Mouse (Mus musculus) E14TG2a.4 (cell line): ENCODE data around the gene Tssc4.
A peak's percentile ranks its signal among the peaks of the same experiment; 100 is the strongest.

Source experiments
- CTCF ChIP-seq: conservative IDR thresholded peaks from 2 replicates; pipeline ENCODE4 v1.5.1; 2014; ENCODE audit warnings: low read length
- NANOG ChIP-seq: IDR thresholded peaks from 2 replicates; pipeline ENCODE4 v1.6.1; 2014; ENCODE audit warnings: borderline replicate concordance, low read length, mixed read lengths

GRCm38 (mm10) chr7:143044826-143045206, 24.2 kb upstream of the Tssc4 start:
- peak; percentile 67 for TF ChIP-seq CTCF
- no peak for TF ChIP-seq NANOG
